Mouse (Mus musculus) brain, embryonic 14.5 days (tissue): ENCODE measurements around the gene Hspa8.
A peak's percentile ranks its signal among the peaks of the same experiment; 100 is the strongest.

Experiments
- CTCF ChIP-seq: fragments of 200-500 bp; IDR thresholded peaks from 2 replicates; pipeline ENCODE4 v1.5.1; 2012; ENCODE audit warnings: inconsistent platforms, mild to moderate bottlenecking, moderate library complexity, borderline replicate concordance; ENCODE audit not compliant: insufficient read depth, insufficient read length; ENCODE audit errors: extremely low read depth
- POLR2A ChIP-seq: fragments of 200-500 bp; IDR thresholded peaks from 2 replicates; pipeline ENCODE4 v1.6.1; 2012; ENCODE audit warnings: mild to moderate bottlenecking, inconsistent platforms, borderline replicate concordance; ENCODE audit not compliant: poor library complexity, insufficient read depth, insufficient read length, severe bottlenecking; ENCODE audit errors: extremely low read depth

- TF ChIP-seq CTCF (peak; percentile 84), POLR2A (no peak)
Observed at GRCm38 (mm10) chr9:40757685-40758270, 43.0 kb upstream of the Hspa8 start.
